Mouse (Mus musculus): ENCODE measurements at regions not wholly inside any gene's neighbourhood (a gene's known extent, or its start where the extent isn't known, plus 50 kb on each side); places are given as distances from the start of the nearest gene placed in this dataset.

DNA sequence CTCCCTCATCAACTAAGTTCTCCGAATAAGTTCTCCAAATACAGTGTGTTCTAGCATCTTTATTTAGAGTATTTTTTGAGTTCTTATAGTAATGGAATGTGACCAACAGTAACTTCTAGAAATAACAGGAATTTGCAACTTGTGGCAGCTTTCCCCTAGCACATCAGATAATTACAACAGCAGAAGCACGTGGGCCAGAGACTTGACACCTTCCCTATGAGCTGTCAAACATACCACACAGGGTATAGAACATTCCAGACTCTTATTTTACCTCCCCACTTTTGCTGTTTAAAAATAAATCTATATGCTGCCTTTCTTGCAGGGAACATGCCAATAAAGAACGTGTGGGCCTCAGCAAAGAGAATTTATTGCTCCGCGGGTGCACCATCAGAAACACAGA is 77.4 kb upstream of the Commd8 start:
- no peak for DNase-seq (ENCODE audit: low read depth, low spot score)

DNA sequence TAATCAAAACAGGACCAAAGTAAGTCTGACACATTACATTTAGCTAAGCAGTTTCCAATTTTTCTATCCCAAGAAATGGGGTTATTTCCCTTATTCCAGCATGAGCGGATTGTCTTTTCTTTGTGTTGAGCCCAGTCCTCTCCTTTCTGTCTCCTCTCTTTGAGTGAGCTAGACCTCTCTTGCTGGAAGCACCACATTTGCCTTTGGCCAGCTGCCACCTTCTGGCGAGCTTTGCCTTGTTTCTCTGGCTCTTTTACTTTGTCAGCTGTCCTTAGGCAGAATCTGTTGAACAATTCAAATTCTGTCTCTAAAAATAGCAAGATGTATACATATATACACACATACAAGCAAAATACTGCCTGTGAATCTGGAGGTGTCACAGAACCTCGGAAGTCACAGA is 76.1 kb upstream of the Commd8 start:
- DNase-seq (ENCODE audit: low read depth, low spot score): no peak

DNA sequence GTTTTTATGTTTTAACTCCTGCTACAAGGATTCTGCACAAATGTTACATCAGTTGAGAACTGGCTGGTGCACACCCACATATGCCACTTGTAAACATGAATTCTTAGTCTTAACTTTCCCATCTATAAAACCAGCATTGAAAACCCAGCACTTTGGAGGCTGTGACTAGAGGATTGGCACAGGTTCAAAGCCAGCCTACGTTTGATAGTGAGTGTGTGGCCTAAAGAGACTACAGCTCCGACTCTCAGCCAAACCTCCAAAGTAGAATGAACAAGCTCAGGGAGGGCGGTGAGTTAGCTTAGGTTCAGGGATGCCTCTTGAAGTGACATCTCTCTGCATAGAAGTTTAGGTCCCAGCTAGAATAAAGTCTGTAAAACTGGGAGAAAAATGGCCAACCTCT is 75.0 kb upstream of the Commd8 start:
- DNase-seq (ENCODE audit: low read depth, low spot score): no peak

DNA sequence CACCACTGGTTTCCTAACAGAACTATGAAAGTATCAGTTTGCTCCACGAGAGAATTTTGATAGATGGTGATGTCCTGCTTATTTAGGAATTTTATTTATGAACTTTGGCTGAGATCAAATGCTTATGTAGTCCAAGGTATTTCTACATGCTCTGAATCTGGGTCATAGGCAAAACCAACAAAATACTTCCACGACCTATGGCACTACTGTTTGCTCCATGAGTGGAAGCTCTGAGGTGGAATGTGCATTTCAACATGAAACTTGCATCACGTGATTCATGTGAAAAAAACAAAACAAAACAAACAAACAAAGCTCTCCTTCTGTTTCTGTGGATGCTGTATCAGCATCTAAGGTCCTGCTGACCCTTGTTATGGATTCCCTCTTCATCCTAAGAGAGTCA is 73.5 kb upstream of the Commd8 start:
- no peak for DNase-seq (ENCODE audit: low read depth, low spot score)

DNA sequence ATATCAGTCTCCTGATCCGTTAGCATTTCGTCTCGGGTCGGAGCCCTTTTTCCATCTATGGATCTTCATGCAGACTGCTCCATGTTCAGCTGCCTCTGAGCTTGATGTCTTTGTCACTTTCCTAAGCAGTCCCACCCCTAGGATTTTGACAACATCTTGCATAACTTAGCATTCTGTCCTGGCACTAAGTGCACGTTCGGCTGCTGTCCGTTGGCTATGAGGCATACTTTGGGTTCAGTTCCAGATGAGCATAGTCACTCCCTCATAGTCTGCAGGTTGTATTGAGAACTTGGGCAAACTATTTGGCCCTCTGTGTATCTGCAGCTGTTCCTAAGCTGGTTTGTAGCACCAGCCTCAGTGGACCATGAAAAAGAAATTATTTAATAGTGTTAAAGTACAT is 72.3 kb upstream of the Commd8 start:
- DNase-seq (ENCODE audit: low read depth, low spot score): no peak

DNA sequence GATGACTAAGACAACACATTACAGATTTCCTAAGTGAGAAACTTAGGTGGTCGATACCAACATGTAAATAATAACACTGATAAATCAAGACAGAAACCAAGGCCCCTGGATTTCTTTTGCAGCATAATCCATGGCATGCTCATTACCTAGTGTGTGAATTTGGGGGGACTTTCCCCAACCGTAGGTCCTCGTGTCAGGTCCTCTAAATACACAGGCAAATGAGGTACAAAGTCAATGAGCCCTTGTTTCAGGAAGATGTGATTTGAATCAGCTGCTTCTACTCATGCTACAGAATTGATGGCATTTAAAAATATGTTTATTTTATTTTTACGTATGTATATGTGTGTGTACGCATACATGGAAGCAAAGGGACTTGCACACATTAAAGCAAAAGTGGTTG is 59.0 kb upstream of the Commd8 start:
- DNase-seq (ENCODE audit: low read depth, low spot score): peak; percentile 26

DNA sequence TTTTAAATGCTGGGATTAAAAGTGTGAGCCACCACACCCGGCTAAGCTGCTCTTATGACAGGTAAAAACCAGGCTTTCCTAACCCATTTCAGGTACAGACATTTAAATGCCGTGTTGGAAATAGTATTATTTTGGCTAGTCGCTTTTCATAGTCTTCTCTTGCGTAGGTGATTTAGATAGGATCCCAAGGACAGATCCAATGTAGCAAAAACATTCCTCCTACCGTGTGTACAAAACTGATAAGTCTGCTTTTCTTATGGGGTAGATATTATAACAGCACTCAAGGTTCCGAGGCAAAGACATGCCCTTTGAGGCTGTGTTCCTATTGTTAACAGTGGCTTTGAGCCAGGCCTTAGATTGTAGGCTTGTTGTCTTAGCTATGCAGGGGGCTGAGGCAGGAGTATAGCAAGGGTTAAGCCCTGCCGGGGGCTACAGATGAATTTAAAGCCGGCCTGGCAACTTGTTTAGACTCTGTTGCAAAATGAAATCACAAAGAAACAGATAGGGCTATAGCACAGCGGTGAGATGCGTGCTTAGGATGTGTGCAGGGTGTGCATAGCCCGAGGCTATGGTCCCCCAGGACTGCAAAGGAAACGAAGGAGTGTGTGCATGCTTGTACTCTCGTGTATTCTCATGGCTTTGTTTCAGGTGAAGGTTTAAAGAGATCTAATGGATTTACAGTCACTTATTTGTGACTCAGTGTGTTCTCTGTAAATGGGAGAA is 57.7 kb upstream of the Commd8 start:
- no peak for DNase-seq (ENCODE audit: low read depth, low spot score)

DNA sequence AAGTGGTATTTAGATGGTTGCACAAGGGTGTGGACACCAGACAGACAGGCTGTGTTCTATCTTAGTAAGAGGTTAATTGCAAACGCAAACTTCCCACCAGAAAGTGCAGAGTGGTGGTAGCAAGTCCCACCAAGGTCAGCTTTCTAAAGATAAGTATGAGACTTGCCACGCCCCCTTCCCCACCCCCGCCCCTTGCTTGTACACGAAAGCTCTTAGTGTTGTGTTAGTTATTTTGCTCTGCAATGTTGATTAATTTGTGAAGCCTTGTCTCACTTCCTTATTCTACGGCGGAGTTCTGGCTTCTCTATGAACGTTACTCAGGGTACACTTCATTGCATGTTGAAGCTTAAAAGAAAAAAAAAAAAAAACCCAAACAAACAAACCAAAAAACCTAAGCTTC is 57.1 kb upstream of the Commd8 start:
- DNase-seq (ENCODE audit: low read depth, low spot score): peak; percentile 77

DNA sequence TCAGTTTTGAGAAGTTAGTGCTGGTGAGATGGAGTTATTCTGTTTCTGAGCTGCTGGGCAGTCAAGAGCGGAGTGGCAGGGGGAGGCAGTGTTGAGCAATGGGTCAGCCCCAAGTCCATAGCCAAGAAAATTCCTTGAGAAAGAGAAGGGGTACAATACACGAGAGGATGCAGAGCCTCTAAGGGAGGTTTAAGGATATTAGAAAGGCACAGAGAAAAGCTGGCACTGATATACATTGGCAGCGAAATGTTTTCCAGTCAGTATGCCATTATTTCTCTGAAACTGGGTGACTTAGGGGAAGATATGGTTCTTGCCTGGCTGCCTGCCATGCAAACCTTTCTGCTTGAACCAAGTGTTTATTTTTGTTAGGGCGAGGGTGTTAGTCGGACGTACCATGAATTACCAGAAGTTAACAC is 56.6 kb upstream of the Commd8 start:
- DNase-seq (ENCODE audit: low read depth, low spot score): peak; percentile 35

DNA sequence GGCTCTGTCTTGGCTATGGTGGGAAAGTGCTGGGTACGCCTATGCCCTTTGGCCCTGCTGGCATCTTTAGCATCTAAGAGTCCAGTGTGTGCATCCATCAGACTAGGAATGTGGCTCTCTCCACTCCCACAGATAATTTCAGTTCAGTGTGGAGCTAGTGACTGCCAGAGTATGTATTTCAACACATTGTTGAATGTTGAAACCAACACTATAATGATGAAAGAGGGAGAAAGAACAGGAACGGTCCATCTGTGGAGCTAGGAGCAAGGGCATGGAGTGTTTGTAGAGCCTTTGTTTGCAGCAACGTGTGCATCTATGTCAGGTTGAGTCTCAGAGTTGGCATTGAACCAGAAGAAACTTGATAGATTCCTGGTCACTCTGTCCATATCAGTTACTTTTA is 54.9 kb upstream of the Commd8 start:
- no peak for DNase-seq (ENCODE audit: low read depth, low spot score)

DNA sequence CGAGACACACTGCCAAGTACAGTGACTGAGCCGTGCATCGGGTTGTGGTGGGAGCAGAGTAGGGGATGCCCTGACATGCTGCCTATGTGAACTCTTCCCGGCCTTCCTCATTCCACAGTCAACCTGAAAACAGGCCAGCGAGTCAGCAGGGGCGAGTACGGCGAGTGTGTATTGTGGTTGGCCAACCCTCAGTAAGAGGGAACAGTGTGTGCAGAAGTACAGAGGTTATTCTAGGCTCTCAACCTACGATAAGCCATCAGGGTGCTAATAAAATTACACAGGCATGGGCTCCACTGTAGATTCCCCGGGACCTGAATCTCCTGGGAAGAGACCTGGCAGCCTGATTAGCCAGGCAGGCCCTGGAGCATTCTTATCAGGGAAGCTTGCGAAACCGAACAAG is 51.7 kb upstream of the Commd8 start:
- no peak for DNase-seq (ENCODE audit: low read depth, low spot score)

DNA sequence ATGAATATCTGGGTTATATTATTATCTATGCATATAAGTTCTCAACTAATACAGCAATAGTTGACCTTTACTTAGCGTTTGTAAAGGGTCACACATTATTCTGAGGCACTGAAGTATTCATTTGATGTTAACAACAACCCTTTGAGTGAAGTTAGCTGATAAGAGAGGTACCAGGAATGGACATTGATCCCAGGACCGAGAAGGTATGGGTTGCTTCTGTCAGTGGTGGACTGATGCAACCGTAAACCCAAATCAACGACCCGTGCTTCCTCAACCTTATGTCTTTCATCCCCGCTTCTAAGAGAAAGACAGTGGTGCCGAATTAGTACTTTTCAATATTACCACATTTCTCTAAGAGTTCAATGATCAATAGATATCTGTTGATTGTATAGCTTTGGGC is 51.3 kb upstream of the Commd8 start:
- DNase-seq (ENCODE audit: low read depth, low spot score): no peak
